Mouse (Mus musculus) lung, postnatal 4 days (tissue): Measurements from ENCODE around the gene Srp9.

Source experiments
- DNase-seq, 2 experiments: peaks; one replicate each; pipeline ENCODE4 v3.0.0; 2021

Srp9 gene

DNA sequence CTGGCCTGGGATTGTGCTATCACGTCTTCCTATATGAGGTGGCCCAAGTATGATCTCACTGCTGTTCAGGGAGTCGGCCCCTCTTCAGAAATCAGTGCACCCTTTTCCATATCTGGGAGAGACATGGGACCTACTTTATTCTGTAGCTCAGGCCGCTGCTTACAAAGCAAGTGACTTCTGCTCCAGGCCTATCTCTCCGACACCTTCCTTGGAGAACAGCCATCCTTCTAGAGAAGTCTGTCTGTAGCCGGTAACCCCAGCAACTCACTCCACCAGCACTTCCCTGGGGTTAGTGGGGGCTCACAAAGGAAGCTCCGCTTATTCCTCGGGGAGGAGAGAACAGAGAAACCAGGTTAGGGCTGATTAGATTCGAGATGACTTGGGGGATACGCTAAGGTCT, 17.3 kb upstream of the Srp9 start:
- no peak for DNase-seq

DNA sequence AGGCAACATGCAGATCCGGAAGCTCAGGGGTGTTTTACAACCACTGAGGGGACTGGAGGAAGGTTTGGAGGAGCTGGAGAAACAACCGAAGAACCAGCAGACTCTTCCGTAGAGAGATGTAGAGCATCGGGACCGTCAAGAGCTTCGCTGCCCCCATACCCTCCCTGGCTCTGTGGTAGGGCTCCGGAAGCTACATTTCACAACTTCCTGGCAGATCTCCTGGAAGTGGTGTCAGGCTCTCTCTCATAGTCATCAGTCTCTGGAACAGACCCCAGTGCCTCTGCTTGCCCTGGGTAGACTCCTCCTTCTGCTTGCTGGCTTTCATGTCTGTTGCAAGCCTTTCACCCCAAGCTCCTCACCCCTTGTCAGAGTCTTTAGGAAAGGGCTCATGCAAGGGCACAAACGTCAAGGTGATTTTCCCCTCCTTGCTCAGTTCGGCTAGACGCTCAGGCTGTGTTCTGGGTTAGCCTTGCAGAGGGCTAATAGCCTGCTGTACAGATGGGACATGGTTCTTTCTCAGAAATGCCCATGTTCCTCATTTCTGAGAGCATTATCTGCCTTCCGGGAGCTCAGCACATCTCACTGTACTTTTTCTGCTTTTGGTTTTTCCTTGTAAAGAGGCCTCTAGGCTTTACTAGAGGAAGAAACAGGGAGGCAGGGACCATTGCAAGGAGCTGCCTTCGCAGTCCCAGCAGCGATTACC, 16.0 kb upstream of the Srp9 start:
- DNase-seq: peak; percentile 59 to 72

DNA sequence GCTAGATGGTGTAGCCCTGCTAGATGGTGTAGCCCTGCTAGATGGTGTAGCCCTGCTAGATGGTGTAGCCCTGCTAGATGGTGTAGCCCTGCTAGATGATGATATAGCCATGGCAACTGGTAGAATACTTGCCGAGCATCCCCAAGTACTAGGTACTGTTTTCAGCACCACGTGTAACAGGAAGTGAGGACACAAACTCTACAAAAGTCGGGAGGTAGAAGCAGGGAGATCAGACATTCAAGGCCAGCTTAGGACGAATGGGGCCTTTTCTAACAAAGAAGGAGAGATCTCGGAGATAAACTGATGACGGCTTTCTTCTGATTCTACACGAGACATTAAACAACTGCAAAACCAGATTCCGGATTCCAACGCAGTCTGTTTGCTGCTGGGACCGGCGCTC, 14.4 kb upstream of the Srp9 start:
- DNase-seq: no peak

DNA sequence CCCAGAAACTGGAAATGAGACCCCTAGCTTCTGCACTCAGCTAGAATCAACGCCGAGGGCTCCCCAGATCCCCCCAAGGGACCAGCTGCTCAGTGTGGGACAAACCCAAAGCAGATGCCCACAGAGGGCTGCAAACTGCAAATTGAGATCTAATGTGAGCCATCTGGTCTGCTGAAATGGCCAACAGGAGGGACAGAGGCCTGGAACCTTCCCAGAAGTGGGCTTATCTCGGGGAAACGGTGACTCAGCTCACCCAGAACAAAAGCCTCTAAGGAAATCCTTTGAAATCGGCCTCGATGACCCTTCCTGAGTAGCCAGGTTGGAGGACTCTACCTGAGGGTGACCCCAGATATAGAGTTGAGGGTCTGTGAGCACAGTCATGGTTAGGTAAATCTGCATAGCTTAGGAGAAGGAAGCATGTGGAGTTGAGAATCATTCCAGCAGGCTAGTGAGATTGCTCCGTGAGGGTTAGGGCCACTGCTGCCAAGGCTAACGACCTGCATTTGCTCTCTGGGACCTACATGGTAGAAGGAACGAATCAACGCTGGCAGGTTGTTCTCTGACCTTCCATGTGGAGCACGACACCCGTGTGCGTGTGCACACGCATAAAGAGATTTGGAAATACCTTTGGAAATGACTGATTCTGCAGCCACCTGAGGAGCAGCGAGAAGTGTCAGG, 13.7 kb upstream of the Srp9 start:
- DNase-seq: no peak

DNA sequence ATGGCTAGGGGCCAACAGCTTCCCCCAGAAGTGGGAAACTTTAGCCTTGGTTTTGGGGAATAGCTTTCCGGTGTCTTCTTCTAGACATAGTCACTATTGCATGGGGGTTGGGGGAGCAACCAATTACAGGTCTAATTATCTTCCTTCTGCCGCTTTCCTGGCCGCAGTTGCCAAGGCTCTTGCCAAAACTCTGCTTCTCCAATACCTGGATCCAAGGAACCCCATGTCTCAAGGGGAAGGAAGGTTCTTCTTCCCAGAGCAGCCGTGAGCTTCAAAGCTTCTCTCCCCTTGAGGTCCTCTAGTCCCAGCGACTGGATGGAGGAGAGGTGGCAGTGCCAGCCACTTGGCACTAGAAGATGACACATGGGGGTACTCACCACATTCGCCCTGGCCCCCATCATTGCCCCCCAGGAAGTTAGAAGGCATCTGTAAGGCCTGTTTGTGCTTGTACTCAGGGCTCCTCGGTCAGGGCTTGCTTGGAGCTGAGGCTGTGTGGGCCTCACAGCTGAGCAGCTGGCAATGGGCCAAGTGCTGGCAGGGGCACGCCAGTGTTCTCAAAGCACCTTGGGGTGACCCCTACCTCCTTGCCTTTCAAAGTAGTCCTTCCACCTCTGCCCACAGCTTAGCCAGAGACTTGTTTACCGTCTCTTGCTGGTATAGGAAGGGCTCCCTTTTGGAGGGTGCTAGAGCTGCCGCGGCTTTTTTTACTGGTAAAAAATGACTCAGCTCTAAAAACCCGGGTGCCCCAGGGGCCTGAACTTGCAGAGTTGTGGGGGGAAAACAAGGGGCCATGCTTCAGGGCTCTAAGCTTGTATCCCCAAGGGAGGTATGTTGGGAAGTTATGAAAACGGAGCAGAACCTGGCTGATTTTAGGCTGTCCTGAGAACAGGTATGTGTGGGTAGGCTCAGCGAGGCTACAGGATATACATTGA, 12.9 kb upstream of the Srp9 start:
- peak in 1 of 2 experiments; percentile 59 for DNase-seq

DNA sequence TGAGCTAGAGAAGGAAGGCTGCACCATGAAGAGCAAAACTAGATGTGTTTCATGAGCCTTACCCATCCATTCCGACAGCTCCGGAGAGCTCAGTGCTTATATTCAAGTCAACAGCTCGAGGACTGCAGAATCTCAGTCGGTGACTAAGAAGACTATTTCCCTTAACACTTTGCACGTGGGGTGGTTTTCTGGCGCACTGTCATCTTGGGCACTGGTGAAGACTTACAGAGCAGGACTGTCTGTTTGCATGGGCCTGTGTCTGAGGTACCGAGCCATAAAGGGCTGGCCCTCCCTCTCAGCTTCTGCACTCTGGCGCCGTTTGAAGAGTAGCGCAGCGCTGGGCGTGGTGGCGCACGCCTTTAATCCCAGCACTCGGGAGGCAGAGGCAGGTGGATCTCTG, 12.2 kb upstream of the Srp9 start:
- DNase-seq: no peak

DNA sequence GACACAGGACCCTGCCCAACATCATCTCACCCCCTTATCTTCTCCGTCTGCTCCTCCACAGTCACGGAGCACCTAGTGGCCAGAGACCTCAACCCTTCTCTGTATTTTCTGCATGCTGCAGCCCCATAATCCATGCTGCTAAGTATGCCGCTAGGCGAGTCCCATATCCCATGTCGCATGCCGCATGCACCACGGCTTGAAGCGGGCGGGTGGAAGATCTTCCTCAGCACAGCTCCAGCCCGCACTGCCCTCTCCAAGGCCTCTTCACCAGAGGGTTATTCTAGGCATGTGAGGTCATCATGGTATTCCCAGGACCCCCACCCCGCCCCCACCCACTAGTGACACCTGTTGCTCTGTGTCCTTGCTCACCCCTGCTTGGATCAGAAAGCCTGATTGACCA, 11.4 kb upstream of the Srp9 start:
- DNase-seq: no peak

DNA sequence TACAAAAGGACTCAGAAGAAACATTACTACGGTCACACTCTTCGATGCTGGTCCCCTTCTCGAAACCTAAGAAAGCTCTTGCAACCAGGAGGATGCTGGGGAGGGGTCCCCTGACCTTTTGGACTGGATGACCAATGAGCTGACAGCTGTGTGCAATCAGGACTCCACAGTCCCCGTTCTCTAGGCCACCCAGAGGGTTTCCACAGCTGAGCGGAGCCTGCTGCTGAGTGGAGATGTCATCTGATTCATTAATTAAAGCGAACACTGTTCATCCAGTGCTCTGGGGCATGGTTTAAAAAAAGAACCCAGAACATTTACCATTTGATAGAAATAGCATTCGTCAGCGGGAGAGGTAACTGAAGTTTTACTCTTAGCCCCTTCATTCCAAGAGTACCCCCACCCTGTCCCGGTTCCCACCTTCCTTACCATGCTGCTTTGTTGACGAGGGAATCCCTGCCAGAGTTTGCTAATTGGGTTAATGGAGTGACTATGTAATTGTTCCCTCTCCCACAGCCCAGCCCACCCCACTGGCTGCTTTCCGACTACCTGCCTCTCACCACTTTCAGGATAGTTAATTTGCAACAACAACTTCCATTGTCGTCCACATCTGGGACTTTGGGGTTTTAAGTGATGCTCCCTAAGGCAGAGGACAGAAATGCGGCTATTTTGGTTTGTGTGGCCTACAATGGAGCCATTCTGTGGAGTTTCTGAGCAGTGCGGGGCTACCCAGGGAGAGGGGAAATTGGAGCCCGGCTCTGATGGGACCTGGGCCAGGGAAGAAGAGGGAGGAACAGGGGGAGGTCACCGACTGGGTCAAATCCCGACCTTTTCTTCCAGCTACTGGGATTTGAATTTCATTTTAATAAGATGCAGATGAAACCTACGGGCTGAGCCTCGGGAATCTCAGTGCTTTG, 10.7 kb upstream of the Srp9 start:
- DNase-seq: no peak

DNA sequence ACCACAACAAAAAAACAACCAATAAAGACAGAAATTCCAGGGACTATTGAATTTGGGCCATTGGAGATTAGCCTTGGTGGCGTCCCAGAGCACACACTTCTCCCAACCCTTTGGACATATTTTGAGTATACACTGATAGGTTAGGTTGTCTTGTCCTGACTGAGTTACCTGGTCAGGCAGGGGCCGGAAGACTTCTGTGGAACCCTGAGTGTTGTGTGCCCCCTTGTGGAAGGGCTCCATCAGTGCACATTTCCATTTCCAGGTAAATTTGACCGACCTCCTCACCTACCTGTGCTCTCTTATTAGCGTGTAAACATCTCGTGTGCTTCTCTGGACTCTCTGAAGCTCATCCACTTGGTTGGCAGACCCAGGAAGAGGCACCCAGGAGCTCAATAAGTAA, 9.3 kb upstream of the Srp9 start:
- DNase-seq: peak in 1 of 2 experiments; percentile 66

DNA sequence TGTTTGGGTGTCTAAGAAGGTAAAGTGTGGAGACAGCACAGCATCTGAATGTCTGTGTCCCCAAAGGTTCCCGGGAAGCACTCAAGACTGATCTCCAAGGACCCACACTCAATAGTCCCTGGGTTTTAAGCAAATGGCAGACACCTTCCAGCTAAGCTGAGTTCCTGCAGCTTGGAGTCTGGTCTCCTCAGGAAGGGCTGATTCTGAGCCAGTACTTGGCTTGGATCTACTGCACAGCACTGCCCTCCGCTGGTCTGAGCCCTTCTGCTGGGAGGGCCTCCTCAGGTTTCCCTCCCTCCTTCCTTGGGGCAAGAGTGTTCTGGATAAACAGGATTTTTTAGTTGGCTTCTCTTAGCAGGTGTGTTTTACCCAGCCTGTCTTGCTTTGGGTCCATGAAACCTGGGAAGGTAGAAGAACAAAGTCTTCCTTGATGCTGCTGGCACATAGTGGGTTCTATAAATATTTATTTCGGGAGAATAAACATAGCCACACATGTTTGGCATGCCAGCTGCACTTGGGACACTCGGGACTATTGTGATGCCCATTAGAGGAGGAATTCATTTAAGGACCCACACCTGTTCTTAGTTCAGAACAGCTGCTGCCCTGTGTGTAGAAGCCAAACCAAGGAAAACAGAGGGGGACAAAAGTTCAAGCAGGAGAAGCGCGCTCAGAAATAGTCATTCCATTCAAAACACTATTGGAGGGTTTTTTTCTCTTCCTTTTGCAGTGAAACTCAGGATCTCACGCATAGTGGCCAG, 8.7 kb upstream of the Srp9 start:
- peak; percentile 79 to 80 for DNase-seq

DNA sequence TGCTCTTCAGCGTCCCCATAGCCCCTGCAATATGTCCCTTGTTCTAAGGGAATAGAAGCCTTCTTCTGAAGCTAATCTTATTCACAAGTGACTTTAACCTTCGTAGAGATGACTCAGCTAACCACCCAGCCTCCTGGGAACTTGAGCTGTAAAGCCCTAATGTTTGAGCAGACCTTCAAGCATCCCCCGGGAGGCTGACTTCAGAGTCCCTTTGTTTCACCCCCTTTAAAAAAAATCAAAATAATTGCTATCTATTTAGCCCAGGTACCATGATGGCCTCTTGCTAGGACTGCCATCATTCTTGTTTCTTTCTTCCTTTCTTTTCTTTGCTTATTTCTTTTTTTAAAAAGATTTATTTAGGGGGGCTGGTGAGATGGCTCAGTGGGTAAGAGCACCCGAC, 2.1 kb upstream of the Srp9 start:
- DNase-seq: no peak

DNA sequence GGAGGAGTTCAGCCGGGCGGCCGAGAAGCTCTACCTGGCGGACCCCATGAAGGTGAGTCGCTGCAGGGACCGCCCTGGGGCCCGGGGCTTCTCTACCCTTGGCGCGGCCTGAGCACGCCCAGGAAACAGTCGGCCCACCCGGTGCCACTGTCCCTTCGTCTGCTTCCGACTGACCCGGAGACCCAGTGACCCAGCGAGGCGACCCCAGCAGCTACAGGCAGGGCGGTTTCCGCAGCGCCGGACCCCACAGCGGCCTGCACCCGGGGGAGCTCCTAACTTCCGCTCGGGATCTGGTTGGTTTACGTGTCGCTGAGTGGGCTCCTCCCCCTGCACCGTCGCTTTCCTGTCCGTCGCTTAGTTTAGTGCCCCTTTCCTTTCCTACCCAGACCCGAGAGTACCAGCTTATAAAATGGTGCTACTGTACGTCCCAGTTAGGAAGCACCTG, 409 bp downstream of the Srp9 start:
- peak; percentile 89 to 92 for DNase-seq

DNA sequence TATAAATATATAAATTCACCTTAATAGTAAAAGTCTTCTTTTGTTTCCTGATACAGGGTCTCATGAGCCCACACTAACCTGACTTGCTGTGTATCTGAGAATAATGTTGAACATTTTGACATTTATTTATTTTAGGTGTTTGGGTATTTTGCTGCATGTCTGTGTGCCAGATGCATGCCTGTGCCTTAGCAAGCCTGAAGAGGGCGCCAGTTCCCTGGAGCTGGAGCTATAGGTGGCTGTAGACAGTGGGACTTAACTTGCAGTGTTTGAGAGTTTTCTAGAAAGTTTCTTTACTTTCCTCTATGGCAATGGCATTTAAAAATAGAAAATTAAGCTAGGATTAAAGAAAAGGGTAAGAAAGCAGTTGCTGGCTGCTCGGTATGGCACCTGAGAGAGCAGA, 6.3 kb downstream of the Srp9 start:
- peak; percentile 37 to 48 for DNase-seq

DNA sequence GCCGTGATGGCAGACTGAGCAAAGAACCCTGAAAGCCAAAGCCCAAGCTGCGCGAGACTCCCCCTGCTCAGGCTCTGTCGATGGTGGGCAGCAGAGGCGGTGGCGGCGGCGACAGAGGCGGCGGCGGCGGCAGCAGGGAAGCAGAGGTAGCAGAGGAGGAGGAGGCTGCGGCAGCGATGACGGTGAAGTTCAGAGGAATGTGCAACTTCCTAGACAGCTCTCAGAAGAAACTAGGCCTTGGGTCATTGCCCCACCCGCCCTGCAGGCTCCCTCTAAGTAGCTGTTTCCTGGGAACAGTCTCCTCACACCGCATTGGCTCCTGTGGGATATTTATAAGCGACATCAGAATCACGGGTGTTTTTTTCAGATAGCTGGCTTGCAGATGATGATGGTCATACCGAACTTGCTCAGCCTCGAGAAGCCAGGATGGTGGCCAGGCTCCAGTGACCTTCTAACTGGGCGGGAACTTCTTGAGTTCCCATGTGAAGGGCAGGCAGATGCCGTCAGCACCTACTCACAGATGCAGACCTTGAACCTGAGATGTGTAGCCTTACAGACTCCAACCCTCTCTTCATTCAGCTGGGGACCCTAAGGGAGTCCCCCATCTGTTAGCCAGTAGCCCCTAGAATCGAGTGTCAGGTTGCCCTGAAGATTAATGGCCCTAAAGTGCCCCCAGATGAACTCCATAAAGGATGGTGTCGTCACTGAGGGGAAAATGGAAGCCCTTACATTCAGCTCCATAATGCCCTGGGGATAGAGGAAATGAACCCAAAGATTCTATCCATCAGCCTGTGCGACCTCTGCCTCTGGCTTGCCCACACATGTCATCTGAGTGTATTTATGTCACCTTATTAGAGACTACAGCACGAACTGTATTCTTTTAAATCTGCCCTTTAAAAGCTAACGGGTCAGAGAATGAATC, 12.9 kb downstream of the Srp9 start:
- DNase-seq: no peak

DNA sequence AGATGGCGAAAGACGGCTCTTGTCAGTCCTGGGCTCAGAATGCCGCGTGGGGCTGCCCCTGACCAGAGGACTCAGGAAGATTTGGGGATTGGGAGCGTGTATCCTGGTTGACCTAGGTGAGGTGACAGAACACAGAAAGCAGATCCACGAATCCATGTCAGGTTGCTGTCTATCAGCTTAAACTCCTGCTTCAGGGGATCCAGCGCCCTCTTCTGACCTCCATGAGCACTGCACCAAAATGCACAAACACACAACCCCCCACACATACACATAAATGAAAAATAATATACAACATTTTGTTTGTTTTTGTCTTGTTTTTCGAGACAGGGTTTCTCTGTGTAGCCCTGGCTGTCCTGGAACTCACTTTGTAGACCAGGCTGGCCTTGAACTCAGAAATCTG, 13.6 kb downstream of the Srp9 start:
- DNase-seq: no peak

DNA sequence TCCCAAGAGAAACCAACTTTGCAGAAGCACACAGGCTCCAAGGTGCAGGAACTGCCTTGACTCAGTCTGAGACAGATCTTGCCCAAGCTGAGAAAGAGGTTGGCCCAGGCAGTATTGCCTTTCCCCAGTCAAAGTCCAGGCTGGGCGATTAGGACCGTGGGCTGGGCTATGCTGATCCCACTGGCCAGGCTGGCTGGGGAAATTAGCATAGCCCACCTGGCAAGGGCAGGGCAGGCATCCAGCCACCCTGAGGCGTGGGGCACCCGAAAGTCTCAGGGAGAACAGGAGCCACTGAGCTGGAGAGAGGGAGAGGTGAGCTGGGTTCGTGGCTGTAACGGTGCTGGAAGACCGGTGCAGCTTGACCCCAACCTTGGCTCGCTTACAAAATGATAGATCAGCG, 15.4 kb downstream of the Srp9 start:
- no peak for DNase-seq

DNA sequence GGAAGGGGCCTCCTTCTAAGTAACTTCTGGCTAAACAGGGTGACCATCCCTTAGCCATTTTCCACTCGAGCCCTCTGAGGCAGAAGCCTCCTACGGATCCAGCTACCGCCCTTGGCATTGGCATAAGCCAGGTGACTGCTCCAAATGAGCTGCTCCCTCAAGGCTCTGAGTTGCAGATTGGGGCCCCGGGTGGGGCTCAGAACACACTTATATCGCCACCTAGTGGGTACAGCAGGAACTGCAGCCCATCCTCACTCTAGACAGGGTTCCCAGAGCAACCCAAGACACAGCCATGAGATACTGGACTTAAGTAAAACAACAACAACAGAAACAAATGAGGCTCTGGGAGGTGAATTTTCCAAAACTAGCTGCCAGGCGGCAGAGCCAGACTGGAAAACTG, 15.8 kb downstream of the Srp9 start:
- DNase-seq: peak; percentile 68 to 82

DNA sequence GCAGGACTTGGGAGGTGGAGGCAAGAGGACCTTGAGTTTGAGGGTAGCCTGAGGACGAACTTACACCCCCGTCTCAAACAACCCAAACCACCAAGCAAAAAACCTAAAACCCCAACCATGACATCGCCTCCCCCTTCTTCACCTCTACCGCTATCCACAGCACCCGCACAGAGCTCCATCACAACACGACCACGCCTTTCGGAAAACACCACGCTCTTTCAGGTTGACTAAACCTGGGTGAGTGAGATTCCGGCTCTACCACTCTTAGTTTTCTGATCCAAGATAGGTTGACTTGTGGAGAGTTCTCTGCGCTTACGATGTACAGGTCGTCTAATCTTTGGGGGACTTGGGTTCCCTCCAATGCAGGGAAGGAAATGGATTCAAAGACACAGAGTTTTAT, 18.2 kb downstream of the Srp9 start:
- no peak for DNase-seq

DNA sequence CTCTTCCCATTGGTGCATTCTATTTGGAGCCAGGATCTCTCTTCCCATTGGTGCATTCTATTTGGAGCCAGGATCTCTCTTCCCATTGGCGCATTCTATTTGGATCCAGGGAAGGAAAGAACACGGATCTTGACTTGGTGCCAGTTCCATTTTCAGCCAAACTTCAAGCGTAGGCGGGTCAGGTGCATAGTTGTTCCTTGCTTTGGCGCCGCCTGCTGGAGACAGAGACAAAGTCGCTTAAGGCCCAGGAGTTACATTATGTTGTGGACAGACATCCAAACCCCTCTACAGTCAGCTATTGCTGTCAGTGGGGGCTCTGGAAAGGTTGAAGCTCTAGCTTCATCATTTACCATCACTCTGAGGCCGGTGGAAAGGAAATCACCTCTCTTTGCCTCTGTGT, 18.8 kb downstream of the Srp9 start:
- peak in 1 of 2 experiments; percentile 22 for DNase-seq

DNA sequence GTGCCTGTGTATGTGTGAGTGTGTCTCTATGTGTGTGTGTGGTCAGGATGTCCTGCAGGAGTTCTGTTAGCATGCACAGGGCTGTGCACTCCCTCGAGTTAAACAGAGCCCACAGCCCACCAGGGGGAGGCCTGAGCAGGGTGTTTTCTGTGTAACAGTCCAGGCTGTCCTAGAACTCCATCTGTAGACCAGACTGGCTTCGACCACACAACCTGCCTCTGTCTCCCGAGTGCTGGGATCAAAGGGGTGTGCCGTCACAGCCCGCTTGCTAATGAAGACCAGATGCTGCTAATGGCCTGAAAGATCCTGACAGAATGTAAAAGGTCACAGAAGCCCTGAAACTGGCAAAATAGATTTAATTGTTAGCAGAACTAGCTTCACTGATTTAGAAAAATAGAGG, 21.0 kb downstream of the Srp9 start:
- DNase-seq: no peak
